Mouse (Mus musculus): Measurements from ENCODE around the gene Ndufs3.
"Not testable (repeated sequence)": the region's sequence is repeated elsewhere in the genome, so short reads cannot be mapped to it uniquely, and the experiment has no call there.

- not testable (repeated sequence) for TF ChIP-seq POLR2A (IDR thresholded peaks at IDR 0.05; ENCODE audit: low read depth, low read length); CTCF (IDR thresholded peaks at IDR 0.05; ENCODE audit: extremely low read depth, insufficient read depth, insufficient read length, insufficient replicate concordance)
These were observed 10.3 kb downstream of the Ndufs3 start for GRCm38 (mm10) chr2:90894299-90894677.

Measured in spleen, adult 2 months (tissue).